Mouse (Mus musculus) heart, postnatal 4 days (tissue): ENCODE data around the gene Sgsm3. TPM values are rescaled to one million over a fixed set of nuclear protein-coding genes. Genes with fewer than 3 reads are reported as not detected.

Source experiments
- DNase-seq: peaks from one replicate; pipeline ENCODE4 v3.0.0; 2021
- total RNA-seq, 2 experiments: library from RNA; stranded (reverse); gene quantifications; 2 replicates each; pipeline ENCODE4 v1.2.3; 2021

The Sgsm3 gene
- total RNA-seq, 2 experiments from 2014 or later, result 10.3 to 10.8 TPM

DNA sequence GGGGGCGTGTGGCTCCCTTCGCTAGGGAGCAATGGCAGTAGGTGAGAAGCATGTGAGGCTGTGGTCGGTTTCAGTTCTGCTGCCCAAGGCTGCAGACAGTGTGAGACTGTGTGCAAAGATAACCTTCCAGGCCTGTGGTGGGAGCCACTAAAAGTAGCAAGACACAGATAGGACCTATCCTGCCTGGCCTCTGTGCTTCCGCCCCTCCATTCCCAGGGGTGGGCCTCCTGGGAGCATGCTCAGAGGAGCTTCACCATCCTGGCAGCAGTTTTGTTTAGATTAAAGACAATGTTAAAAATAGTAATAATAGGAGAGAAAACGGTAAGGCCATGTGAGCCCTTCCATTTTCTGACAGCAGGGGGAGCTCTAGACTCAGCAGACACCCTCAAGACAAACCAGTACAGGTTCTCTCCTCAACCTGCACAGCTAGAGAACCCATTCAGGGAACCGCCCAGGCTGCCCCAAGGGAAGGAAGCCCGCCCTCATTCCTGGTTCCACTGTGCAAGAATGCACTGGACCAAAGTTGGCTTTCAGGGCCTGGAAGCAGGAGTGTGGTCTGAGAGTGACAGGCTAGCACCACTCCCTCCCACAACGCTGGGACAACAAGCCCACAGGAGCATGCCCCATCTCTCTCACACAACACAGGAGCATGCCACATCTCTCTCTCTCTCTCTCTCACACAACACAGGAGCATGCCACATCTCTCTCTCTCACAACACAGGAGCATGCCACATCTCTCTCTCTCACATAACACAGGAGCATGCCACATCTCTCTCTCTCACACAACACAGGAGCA, 50.0 kb downstream of the Sgsm3 start:
- DNase-seq, result peak; percentile 88

DNA sequence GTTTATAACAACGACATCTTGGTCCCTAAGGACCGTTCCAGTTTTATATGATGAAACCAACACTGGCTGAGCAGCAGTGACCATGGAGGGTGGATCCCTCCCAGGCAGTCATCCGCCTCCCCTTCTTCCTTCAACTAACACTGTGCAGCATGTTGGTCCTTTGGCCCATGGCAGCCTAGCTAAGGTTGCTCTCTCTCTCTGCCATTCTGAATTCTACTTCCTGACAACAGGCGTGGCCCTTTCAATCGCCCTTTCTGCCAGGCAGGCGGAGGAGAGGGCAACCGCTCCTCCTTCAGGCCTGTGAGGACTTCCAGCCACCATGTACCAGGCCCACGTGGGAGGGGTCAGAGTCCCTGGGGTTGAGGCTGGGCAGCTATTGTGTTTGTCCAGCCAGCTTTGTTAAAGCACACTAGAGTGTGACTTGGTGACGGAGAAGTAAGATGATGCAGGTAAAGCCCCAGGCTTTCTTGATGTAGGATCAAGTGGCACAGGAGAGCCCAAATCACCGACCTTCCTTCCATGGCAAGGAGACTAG, 53.4 kb downstream of the Sgsm3 start:
- no peak for DNase-seq

DNA sequence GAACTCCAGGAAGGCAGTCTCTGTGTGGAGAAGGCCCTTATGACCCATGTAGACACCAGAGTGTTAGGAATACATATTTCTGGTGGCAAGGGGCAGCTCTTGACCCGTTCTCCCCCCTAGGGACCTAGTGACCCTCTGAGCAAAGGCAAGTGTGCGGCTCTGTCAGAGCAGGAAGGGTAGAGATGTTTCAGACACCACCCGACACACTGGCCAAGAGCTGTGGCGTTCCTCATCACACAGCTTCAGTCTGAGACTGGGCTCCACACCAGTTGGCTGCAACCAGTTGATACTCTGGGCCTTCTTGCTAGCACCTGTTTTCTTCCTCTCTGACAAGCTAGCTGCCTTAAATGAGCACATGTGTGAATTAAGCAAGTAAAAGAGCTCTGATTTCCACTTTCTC, 54.0 kb downstream of the Sgsm3 start:
- no peak for DNase-seq

DNA sequence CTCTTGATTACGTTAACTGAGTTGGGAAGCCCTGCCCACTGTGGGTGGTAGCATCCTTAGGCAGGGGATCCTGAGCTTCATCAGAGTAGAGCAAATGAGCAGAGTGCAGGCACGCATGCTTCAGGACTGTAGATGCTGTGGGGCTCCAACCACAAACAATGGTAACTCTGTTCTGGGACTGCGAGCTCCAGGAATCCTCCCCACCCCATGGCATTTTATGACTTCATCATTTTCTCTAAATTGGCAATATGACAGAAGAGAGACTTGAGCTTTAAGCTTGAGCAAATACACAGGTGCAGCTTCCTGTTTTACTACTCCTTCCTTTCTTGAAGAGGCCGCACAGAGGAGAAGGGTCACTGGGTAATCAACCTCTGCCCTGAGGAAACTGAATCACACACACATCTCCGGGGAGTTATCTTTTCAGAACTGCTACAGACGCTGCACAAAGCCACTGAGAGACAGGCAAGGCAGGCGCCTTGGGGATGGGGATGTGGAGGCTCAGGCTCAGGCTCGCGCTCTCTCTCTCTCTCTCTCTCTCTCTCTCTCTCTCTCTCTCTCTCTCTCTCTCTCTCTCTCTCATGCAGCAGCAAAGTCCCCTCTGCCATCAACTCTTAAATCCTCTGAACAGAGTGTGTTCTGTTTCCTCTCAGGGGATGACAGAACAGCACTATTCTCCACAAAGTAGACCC, 55.5 kb downstream of the Sgsm3 start:
- peak; percentile 25 for DNase-seq

DNA sequence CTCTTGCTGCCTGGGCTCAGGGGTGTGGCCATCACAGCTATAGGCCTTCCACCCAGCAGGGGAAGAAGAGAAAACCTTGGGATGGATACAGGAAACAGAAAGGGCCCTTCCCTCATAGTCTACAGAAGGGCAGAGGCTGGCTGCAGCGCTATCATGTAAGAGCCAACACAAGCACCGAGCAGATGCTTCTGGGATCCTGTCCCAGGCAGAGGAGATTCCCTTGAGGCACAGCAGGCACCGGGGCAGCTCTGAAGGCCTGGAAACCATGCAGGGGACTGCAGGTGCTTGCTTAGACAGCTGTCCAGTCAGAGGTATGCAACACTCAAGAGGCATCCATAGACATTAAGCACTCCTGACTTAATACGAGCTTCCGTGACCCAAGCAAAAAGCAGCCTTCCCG, 56.6 kb downstream of the Sgsm3 start:
- DNase-seq, result no peak

DNA sequence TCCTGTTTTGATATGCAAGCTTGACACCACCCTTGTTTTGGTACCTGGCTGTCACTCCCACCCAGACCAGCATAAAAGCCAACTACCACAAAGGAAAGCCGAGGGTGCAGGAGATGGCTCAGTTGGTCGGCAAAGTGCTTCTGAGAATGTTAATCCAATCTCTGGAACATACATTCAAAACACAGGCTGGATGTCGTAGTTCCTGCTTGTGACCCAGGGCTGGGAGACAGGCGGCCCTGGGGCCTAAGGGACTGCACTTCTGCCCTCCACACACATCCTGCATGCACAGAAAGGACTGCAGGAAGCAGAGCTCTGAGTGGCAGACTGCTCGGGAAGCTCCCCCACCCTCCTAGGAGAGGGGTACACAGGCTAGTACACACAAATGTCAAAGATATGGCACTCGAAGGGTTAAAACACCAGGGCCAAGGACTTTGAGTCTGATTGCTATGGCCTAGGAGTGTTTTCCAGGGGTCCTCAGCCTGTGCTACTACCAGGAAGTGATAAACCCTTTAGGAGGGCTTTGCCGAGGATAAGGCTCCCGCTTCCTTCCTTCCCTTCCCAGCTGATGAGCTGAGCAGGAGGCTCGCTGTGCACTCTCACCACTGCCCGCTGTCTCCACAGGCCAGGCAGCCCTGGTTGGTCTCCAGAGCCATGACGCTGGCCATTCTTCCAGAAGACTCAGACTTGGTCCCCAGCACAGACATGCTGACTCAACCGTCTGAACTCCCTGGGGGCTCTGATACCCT, 58.0 kb downstream of the Sgsm3 start:
- DNase-seq, result peak; percentile 44

DNA sequence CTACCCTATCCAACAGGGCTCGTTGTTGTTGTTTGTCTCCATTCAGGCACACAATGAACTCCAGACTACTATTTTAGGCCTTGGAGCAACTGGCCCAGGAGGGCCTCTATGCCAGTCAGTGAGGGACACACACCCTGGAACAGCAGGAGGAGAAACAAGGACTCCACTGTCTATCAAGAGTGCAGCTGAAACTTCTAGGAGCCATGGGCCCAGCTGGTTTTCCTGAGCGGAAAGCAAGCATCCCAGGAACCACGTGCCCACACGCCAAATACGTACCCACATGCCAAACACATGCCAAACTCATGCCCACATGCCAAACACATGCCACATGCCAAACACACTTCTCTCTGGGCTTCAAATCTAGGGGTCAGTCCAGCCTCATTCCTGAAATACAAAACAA, 60.9 kb downstream of the Sgsm3 start:
- no peak for DNase-seq

DNA sequence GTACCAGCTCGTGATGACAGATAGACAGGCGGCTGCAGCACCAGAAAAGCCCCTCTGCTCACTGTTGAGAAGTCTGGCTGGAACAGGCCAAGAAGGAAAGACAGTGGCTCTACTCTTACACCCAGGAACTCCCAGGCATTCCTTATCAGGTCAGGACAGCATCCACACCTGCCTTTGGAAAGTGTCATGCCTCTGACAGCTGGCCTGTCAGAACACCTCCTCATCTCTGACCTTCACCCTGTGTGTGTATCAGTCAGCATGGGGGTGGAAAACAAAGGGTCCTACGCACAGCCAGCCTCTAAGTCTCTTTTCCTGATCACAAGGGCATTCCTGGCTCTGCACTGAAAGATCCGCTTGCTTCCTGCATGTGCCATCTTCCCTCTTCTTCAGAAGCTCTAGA, 64.2 kb downstream of the Sgsm3 start:
- DNase-seq, result no peak

DNA sequence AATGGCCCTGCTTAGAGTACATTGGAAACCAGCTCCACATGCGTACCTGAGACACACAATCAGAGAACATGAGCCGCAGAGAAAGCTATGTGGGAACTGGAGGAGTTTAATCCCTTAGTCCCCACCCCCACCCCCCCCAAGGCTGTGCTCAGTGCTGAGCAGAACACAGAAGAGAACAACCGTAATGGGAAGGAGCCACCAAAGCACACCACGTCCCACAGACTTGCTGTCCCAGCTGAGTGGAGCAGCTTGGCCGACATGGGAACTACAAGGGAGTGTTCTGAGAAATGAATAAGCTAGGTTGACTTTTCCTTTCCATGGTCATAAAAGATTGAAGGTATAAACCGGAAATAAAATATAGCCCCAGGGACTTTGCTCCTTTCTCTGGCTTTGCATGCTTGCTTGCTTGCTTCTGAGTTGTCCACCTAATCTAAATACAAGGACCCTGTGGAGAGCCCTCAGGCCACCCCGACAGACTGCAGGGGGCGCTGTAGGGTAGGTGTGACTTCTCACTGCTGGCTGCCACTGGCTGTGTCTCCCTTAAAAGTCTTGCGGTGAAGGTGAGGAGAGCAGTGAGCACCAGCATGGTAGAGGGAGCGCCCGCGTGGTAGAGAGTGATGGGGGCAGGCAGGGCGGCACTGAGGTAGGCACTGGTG, 64.8 kb downstream of the Sgsm3 start:
- DNase-seq, result peak; percentile 50

DNA sequence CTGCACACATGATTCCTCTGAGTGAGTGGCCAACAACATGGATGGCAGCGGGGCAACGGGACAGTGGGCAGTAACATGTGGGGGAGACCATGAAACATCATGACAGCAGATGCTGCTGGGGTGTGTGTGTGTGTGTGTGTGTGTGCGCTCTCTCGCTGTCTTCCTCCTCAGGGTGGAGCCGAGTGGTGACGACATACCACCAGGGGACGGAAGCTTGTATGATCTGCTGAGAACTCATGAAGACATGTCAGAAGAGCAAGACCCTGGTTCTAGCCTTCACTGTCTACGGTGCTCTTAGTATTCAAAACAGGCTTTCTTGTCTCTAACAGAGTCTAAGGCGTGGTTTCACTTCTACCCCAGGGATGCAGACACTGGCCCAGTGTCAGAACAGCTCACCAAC, 66.9 kb downstream of the Sgsm3 start:
- no peak for DNase-seq

DNA sequence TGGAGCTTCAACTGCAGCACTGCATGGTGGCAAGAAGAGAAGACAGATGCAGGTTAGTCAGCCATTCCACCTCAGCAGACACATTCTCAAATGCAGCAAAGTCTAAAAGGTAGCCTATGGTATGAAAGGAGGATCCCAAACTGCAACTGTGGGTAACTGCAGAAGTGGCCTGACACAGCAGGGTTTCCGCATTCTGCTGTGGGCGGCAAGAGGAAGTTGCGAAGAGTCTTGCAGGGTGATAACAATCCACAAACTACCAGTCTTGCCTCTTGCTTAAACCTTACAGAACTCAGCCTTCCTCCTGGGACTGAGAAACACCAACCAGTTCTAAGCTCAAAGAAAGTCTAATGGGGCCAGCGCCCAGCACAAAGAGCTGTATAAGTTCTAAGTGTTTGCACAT, 67.8 kb downstream of the Sgsm3 start:
- DNase-seq, result no peak

DNA sequence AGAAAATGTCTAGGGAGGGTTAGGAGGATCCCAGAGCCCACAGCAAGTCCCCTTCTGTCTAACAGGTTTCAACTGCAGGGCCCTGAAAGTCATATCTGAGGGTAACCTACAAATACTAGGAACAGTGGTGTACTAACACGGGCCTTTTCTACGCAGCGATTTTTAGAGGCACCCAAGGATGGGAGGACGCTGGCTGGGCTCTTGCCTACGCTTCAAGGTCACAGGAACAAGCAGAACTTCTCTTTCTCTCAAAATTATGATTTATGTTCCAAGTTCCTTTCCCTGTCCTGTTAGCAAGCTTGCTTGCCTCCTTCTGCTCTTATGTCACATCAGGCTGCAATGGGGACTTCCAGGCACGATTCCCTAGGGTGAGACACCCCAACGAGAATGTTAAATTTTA, 68.5 kb downstream of the Sgsm3 start:
- DNase-seq, result no peak

DNA sequence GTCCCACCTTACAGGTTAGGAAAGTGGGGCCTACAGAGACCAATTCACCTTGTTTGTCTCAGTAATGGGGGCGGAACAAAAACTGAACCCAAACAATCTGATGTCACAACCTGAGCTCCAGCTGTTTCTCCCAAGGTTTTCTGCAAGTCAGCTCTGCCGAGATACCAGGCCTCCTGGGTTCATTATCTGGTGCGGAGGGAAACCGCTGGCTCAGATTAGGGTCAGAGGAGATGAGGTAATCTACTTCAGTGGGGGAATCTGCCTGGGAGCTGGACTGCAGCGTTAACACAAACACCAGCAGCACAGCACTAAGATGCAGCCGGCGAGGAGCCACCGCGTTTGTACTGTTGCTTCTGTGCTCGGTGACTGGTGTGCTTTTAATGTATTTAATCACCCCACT, 69.9 kb downstream of the Sgsm3 start:
- DNase-seq, result no peak

DNA sequence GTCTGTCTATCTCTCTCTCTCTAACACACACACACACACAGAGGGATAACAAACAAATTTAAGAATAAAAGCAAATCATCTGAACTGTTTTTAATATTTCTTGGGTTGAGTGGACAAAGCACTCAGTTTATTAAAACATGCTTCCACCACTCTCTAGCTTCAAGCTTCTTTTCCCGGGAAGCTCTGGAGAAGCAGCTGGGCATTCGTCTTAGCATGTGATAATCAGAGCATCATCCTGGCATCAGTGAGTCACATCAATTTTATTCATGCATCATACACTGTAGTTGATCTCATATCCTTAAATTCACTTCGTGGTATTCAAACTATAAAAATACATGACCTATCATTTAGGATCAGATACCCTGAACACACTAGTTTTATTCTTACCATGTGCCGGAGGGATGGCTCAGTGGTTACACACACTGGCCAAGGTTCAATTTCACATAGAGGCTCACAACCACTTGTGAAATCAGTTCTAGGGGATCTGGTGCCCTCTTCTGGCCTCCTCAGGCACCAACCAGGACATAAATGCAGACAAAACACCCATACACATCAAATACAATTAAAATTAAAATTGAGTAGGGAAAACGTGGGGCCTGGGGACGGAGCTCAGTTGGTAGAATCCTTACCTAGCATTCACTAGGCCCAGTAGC, 72.0 kb downstream of the Sgsm3 start:
- peak; percentile 42 for DNase-seq

DNA sequence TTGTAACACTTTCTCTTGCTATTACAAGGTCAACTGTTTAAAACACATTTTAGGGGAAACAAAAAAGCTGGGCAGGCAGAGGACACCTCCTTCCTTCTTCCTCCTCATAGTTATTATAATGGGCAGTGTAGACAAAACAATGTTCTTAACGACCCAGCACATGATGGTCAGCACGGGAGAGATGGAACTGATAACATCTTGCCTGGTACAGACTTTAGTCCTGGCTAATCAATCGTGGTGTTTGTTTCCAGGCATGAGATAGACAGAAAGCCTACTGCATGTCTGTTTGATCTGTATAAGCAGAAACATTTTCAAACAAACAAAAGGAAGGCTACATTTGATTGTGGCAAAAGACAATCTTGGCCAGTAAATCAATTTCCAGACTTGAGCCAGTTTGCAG, 72.9 kb downstream of the Sgsm3 start:
- DNase-seq, result no peak

DNA sequence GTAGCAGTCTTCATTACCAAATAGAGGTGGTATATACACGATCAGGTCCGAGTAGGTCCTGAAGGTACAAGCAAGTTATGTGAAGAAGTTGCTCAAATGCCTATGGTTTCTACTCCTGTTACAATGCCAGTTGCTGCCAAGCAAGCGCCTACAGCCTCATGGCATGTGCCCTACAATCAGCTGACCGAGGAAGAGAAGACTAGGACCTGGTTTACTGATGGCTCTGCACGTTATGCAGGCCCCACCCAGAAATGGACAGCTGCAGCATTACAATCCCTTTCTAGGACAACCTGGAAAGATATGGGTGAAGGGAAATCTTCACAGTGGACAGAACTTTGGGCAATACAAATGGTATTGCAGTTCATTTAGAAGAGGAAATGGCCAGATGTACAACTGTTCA, 74.9 kb downstream of the Sgsm3 start:
- no peak for DNase-seq

DNA sequence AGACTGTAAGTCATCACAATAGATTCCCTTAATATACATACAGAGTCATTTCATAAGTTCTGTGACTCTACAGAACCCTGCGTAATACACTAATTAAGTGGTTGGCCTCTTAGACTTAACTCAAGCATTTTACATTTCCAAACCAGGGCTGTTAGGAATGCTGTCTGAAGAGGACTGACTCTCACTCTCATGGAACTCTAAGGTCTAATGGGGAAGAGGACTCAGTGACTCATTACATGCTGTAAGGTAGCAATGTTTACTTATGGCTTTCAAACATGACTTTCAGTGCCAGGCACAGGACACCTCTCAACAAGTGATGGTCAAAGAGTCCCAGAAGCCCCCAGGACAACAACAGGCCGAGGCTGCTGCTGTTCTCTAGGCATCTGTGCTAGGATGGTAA, 77.9 kb downstream of the Sgsm3 start:
- DNase-seq, result no peak

DNA sequence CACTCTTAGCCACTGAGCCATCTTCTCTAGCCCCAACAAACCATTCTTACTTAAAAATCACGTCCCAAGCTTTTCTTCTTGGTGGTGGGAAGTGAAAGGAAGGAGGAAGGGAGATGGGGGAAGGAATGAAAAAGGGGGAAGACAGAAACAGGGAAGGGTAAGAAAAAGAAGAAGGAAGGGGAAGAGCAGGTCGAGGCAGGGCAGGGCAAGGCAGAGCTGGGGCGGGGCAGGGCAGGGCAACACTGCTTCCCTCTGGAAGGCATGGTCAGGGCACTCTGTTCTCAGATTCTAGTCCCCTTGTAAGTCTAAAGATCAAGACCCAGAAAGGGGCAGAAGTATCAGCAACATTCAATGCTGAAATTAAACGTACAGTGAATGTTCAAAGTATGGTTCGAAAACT, 80.2 kb downstream of the Sgsm3 start:
- DNase-seq, result no peak

DNA sequence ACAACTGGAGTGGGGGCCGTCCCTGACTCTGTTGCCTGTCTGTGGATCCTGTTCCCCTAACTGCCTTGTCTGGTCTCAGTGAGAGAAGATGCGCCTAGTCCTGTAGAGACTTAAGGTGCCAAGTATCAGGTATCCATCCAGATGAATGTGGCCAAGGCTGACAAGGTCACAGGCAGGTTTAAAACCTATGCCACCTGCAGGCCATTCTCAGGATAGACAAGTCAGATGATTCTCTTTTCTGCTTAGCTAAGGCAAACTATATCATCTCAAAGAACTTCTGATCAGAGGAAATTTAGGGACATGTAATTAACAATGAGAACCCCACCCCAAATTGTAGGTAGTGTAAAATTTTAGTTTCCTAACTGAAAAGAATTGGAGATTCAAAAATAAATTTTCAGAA, 83.4 kb downstream of the Sgsm3 start:
- DNase-seq, result no peak
